Mouse (Mus musculus) erythroblast, adult 5-6 weeks (primary cell): Measurements from ENCODE around the gene Cx3cr1. TPM values are rescaled to one million over a fixed set of nuclear protein-coding genes. Genes with fewer than 3 reads are reported as not detected.

ENCODE experiments used
- ATAC-seq: replicated peaks from 2 replicates; pipeline ENCODE4 v1.8.0; 2016; ENCODE audit warnings: moderate number of reproducible peaks, mild to moderate bottlenecking, moderate TSS enrichment, inconsistent platforms; ENCODE audit not compliant: poor library complexity, low FRiP score, severe bottlenecking
- total RNA-seq, 2 experiments: library from RNA; stranded (forward) in 1 of 2; stranded (reverse) in 1 of 2; fragments of 150-400 nt in 1 of 2; fragments of 200-764, 138-1000 nt in 1 of 2; gene quantifications; 2 replicates each; pipeline versions ENCODE4 v1.2.3 to v1.2.4; 2015 to 2017; ENCODE audit warnings: low replicate concordance in 2 of 2

The Cx3cr1 gene
- total RNA-seq, 2 experiments from 2014 or later: 6.7 to 13.7 TPM

- no peak for ATAC-seq
Observed at GRCm38 (mm10) chr9:119962987-119963667, 106.6 kb downstream of the Cx3cr1 start.

- ATAC-seq: no peak
Observed at GRCm38 (mm10) chr9:119962216-119962615, 107.5 kb downstream of the Cx3cr1 start.

- ATAC-seq: no peak
Observed at GRCm38 (mm10) chr9:119958835-119959234, 110.8 kb downstream of the Cx3cr1 start.

DNA sequence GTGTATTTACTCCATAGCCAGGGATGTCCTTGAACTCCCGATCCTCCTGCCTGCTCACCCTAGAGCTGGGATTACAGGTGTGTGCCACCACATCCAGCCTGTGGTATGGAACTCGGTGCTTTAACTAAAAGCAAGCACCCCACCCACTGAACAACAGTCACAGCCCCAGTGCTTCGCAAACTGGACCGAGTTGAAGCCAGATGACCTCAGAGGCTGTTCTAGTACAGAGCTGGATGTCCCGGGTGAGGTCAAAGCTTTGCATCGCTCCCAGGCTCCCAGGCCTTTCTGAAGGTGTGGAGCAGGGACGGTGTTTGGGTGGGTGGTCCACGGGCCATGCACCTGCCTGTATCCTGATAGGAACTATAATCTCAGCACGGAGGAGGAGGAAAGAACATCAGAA is 118.3 kb downstream of the Cx3cr1 start:
- ATAC-seq: no peak

DNA sequence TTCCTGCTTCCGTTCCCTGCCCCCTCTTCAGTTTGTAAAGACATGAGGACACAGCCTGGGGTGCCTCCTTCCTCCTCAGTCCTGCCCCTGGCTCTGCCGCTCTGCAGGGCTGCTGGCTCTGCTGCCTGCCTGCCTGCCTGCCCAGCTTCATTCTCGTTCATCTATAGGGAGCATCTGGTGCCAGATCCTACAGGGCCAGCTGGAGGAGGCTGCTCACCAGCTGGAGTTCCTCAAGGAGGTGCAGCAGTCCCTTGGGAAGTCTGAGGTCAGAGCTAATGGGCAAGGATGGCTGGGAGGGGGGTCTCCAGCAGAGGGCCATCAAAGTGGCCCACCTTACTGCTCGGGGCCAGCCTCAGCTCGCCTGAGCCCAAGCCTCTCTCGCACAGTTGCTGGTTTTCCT is 119.2 kb downstream of the Cx3cr1 start:
- ATAC-seq: no peak

GRCm38 (mm10) chr9:119948804-119949203 is 120.9 kb downstream of the Cx3cr1 start:
- ATAC-seq: no peak

- ATAC-seq: 0 out of 2 replicates have a peak, but pooled peaks have one; percentile 40
Observed at GRCm38 (mm10) chr9:119945173-119945900, 124.3 kb downstream of the Cx3cr1 start.

GRCm38 (mm10) chr9:119943326-119943725 is 126.4 kb downstream of the Cx3cr1 start:
- ATAC-seq: no peak

- no peak for ATAC-seq
Observed at GRCm38 (mm10) chr9:119941861-119942260, 127.8 kb downstream of the Cx3cr1 start.

GRCm38 (mm10) chr9:119941407-119941806 is 128.3 kb downstream of the Cx3cr1 start:
- ATAC-seq: no peak

- ATAC-seq: no peak
Observed at GRCm38 (mm10) chr9:119939646-119940045, 130.0 kb downstream of the Cx3cr1 start.

- ATAC-seq: no peak
Observed at GRCm38 (mm10) chr9:119938496-119938895, 131.2 kb downstream of the Cx3cr1 start.

- ATAC-seq: peak; percentile 90
Observed at GRCm38 (mm10) chr9:119937005-119937773, 132.5 kb downstream of the Cx3cr1 start, which contains the start of the genes Gorasp1 and Ttc21a. Gorasp1 (minus strand) TSS chr9:119937565. Ttc21a (plus strand) TSS chr9:119937606.

DNA sequence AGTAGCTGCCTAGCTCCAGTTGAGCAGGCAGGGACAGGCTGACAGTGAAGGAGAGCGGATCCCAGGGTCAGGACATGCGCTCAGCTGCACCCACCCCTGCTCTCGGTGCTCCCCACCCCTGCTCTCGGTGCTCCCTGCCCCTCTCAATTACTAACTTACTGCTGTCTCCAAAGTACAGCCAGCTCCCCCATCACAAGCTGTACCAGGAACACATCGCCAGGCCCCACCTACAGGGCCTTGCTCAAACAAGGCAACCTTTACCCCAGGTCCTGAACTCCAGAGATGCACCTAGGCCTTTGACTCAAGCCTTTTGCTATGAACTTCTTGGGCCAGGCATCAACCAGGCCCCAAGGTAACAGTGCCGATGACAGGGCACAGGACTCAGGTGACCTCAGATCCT is 136.0 kb downstream of the Cx3cr1 start:
- ATAC-seq: no peak

DNA sequence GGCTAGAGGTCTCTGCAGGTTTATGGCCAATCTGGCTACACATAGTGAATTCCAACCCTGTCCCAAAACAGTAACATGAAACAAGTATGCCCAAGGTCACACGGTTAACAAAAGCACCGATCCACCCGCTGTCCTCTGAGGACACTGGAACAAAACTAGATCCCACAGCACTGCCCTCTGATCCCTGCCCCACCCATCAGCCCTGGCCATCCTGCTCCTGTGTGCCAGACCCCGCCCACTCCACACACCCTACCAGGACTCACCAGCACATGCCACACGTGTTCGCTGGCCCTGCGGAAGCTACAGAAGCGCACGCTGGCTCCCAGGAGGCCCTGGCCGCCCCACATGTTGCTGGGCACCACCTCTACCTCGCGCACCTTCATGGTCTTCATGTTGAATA is 137.3 kb downstream of the Cx3cr1 start:
- ATAC-seq: no peak

GRCm38 (mm10) chr9:119926497-119926896 is 143.2 kb downstream of the Cx3cr1 start:
- no peak for ATAC-seq

DNA sequence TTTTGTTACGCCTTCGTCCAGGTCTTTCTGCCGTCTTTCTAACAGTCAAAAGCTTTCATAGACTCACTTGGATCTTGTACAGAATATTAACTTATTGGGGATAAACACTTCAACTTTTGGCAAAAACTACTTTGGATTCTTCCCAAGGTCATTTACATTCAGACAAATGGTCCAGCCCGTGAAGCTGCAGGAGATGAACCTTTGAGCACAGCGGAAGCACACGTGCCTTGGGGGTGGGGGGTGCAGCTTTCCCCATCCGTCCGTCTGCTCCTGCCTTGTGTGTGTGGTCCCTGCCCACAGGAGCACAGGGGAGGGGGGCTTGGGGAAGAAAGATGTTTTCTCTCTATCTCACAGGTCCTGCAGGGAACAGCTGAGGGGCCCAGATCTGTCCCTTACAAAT is 143.9 kb downstream of the Cx3cr1 start:
- ATAC-seq: no peak

DNA sequence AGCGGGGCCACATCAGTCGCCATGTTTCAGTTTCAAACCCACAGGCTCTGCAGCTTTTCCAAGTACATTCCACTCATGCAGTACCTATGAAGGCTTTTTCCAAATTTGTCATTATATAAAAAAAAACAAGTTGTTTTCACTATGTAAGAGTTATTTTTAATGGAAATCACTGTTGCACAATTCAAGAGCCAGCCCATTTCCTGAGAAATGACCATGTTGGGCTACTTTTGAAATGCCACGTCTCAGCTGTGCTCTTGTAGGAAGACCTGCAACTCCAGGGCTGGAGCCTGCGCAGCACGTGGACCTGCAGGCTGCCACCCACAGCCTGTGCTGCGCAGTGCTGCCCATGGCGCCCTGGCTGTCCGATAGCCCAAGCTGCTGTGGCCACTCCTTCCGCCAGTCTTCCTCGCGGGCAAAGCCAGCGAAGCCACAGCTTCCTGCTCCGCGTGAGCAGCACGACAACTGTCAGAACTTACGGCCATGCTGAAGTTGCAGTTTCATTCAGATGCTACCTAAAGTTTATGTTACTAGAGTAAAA is 144.5 kb downstream of the Cx3cr1 start:
- no peak for ATAC-seq

DNA sequence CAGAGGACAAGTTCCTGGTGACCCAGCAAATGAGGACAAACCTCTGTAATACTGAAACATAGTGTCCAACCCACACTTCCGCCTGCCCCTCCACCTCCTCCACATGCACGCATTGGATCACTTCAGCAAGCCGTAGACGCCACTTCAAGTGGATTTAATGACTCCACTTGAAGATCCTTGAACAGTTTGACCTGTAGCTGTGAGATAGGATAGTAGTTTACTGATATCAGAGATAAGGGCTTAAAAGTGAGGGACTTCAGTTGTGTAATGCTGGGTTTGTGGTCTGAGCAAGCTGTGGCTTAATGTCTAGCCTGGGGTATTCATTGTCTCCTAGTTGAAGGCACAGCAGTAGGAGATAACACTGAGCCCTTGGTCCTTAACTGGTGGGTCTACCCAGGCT is 146.2 kb downstream of the Cx3cr1 start:
- ATAC-seq: no peak

DNA sequence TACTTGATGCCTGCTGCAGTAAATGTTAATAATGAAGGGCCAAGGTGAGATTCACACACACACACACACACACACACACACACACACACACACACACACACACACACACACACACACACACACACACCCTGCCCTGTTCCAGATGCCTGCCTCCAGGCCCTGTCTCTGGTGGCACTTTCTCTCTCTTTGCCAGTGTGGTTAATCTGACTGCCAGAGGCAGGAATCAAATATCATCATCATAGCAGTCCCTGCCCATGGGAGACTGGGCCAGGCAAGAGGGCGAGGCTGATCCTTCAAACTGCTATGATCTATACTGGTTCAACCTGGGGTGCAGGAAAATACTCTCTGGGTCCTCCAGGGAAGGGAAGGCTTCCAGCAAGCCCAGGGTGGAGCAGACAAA is 149.8 kb downstream of the Cx3cr1 start:
- no peak for ATAC-seq
